Mouse (Mus musculus) kidney, postnatal 4 days (tissue): ENCODE data around the gene Vps29.
"Not testable (repeated sequence)": the region's sequence is repeated elsewhere in the genome, so short reads cannot be mapped to it uniquely, and the experiment has no call there.

ENCODE experiments used
- DNase-seq, 2 experiments: peaks; one replicate each; pipeline ENCODE4 v3.0.0; 2021; ENCODE audit warnings: mixed read lengths in 2 of 2

Gene Vps29

DNA sequence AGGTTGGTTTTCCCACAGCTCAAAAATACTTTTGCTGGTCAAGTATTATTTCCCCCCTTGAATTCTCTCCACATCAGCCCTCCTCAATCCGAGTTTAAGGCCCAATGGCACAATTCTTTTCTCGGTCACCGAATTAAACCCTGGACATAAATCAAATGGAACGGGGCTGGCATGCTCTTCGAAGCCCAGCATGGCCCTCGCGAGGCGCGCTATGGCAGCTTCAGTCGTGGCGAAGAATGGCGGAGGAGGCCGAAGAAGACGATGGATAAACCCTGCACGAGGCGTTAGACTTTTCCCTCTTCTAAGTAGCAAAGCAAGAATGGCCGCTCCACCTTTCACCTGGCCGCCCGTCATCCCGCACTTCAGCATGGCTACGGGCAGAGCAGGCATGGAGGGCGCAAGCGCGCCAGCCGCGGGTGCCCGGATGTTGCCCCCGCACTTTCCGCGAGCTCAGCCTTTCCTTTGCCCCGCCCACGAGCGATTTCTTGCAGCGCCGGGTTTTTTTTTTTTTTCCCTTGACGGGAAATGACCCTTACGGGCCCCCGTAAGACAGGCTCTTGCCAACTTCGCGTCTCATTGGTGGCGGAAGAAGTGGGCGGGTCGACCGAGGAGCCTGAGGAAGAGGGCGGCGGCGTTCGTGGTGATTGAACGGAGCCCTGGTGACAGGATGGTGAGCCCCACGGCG is at the start of gene Vps29, which contains the start of gene Rad9b:
Vps29 (plus strand) TSS at position 563 of the 685 bp plus-strand sequence.
Rad9b (minus strand) TSS at position 427 of the 685 bp plus-strand sequence.
- peak; percentile 99 to 100 for DNase-seq

DNA sequence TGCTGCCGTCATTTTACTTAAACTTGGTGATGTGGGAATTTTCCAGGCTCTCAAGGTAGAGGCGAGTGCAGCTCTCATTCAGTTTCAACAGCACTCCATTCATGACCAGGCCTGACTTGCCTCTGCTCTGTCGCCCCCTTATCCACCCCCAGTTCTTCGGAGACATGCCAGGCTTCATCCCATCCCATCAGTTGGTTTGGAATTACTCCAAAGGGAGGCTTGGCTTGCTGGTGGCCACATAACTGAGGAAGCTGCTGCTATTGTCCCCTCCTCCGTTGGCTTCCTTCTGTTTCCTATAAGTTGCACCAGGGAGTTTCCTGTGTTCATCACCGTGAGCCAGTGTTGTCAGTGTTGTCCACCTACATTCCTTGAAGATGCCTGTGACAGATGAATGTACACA is 49.6 kb upstream of the Vps29 start:
- no peak for DNase-seq

DNA sequence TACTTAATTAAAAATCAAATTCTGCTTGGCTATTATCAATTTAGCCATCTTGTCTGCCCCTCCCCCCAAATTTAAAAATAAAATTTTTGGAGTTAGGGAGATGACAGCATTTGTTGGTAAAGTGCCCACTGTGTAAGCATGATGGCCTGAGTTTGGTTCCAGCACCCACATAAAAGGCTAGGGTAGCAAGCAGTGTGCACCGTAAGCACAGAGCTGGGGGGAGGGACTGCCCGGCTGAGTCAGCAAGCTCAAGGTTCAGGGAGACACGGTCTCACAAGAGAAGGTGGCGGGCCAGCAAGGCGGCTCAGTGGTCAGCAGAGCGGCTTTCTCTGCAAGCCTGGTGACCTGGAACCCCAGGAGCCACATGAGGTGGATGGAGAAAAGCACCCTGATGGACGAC is 48.7 kb upstream of the Vps29 start:
- no peak for DNase-seq

DNA sequence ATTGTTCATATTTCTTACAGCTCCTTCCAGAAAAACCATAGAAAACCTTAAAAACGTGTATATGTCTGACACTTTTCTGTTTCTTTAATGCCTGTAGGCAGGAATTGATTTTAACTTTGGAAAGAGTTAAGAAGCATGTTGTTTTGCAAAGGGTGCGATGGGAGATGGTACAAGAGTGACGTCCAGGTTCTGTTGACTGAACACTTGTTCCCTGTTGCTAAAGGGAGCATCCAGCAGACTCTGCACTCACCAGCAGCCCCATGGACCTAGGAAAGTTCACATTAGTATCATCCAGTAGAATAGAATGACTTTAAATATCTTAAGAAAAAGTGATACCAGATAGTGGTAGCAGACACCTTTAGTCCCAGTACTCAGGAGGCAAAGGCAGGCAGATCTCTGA is 47.6 kb upstream of the Vps29 start:
- DNase-seq, result no peak

DNA sequence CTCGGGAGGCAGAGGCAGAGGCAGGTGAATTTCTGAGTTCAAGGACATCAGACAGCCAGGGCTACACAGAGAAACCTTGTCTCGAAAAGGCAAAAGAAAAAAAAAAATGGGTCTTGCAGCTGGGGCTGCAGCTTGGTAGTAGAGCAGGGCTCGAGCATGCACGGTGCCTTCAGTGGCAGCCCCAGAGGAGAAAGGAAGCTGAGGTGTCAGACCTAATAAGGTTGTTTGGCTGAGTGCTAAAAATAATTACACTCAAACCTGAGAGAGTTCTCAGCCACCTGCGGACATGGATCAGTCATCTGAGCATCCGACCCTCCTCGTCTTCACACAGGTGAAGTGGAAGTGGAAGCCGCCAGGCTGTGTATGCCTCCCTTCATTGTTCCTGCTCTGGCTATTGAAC is 43.5 kb upstream of the Vps29 start:
- no peak for DNase-seq

DNA sequence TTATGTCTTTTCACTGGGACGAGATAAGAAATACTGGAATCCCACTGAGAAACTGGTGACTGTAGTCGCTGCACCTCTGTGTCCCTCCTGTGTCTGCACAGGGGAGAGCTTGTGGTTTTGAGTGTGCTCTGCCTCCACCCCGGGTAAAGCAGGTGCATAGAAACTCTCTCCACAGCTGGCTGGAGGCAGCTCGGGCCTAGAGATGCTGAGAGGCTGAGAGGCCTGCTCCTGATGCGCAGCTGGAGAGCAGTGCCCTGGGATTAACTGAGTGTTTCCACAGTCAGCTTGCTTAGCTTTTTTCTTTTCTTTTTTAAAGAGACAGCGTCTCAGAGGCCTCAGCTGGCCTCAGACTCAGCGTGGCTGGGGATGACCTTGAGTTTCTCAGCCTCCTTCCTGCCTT is 42.5 kb upstream of the Vps29 start:
- DNase-seq, result no peak

DNA sequence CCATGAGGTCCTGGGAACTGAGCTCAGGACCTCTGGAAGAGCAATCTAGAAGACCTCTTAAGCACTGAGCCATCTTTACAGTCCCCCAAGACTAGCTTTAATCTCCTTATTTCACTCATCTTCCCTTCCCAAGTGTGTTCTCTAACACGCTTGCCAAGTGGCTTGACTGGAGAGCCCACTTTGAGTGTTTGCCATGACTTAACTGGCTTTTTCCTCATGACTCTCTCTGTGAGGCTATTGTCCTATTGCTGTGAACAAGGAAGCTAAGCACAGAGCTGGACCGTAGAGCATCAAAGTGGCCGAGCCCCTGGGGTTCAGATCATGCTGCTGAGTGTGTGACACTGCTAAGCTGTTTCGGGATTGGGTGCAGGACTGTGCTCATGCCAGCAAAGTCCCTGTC is 41.8 kb upstream of the Vps29 start:
- DNase-seq, result no peak

DNA sequence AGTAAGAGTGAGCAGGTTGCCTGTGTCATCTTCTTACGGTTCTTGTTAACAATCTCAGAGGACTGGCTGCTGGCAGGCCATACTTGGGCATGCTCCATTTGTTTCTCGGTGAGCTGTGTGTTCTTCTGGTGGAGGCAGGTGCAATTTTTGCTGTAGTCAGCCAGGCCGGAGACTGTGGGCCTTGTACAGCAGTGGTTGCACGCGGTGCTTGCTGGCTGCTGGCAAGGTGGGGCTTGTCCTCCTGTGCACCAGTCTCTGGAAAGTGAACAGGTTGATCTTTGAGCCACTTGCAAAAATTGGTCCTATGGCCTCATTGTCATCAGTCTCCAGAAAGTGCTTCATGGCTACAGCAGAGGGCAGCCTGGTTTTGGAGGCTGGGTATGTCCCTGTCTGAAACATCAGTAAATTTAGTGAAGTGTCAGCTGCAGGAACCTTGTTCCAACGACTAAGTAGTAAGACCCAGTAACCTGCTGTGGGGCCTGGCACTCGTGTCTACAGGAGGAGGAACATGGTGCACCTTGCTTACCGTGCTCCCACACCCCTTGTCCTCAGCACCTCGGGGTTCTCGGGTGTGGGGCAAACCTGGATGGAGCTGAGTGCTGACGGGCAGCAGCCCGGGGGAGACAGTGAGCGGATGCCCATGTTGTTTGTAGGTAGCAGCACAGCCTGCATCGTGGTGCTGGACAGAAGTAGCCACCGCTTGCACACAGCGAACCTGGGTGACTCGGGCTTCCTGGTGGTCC is 41.1 kb upstream of the Vps29 start:
- peak in 1 of 2 experiments; percentile 44 for DNase-seq

DNA sequence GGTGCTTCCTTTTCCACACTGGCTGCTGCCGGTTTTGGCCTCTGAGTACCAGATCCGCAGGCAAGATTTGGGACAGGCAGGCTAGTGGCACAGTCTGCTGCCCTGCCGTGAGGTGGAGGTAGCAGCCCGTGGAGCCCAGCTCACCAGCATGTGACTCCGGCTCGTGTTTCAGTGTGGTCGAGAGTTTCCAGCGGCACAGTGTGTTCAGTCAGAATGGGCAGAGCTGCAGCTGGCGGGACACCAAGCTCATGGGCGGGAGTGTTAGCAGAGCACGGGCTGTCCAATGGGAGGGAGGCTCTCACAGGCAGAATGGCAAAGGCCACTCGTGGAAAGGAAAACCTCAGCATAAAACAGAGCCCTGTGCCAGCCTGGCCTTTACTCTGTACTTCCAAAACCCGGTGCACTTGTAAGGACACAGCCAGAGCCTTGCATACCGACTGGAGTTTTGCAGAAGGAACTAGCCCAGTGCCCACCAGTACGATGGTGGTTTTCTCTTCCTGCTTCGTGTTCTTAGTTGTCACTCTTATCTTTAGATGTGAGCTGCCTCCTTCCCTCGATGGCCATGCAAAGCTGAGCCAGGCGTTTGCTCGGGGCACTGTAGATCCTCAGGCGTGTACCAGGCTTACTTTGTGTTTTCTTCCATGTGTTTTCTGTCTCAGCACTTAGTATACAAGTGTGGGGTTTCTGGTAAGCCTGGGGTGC is 39.1 kb upstream of the Vps29 start:
- peak; percentile 79 to 88 for DNase-seq

DNA sequence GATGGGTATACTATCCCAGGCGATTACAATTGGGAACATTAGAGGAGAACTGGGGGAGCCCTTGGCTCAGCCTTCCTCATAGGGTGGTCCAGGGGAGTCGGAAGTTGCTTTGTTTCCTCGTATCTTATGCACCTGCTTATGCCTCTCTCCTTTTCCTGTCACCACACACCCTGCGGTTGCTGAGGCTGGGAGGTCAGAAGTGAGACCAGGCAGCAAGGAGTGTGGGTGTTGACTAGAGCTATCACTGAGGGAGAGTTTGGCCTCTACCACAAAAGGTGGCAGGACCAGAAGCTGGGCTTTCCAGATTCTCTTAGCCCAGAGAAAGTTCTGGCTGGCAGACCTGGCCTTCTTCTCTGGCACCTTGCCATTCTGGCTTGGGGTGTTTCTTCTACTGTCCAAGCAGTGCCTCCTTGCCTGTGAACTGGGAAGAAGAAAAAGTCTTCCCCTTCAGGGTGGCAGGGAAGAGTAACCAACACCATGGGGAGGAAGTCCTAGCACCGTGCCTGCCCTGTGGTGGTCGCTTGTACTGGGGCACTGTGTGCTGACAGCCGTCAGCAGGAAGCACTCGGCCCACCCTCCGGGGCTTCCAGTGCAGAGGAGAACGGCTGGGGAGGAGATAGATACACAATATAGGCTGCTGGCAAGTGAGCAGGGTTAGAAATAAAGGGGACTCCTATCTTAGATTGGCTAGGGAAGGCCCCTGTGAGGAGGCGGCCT is 36.7 kb upstream of the Vps29 start:
- DNase-seq, result no peak

DNA sequence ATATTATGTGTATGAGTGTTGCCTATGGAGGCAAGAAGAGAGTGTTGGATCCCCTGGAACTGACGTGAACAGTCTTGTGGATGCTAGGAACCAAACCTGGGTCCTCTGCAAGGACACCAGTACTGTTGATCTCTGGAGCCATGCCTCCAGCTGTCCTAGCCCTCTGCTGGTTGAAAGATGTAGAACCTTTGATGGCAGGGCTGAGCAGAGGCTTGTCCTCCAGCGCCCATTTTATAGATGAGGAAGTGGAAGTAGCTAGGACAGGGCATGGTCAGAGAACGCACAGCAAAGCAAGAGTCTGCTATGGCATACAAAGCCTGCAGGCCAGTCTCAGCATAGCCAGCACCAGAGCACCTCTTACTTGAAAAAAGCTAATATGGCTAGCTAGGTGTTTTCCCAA is 36.1 kb upstream of the Vps29 start:
- DNase-seq, result no peak

DNA sequence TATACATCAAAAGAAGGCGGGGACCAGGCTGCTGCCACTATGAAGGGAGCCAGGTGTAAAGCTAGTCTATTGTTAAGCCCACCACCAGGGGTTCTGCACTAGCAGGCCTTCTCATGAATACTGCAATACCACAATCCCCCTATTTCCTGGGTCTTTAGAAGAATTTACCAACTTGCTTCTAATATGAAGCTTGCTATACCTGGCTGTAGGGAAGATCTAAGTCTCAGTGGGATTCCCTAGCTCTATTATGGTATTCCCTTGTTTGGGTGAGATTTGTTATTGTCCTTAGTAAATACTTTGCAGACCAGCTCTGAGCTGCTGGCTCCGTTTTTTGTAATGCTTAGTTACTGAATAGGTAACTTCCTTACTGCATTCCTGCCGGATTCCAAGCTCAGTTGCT is 35.2 kb upstream of the Vps29 start:
- not testable (repeated sequence) for DNase-seq

DNA sequence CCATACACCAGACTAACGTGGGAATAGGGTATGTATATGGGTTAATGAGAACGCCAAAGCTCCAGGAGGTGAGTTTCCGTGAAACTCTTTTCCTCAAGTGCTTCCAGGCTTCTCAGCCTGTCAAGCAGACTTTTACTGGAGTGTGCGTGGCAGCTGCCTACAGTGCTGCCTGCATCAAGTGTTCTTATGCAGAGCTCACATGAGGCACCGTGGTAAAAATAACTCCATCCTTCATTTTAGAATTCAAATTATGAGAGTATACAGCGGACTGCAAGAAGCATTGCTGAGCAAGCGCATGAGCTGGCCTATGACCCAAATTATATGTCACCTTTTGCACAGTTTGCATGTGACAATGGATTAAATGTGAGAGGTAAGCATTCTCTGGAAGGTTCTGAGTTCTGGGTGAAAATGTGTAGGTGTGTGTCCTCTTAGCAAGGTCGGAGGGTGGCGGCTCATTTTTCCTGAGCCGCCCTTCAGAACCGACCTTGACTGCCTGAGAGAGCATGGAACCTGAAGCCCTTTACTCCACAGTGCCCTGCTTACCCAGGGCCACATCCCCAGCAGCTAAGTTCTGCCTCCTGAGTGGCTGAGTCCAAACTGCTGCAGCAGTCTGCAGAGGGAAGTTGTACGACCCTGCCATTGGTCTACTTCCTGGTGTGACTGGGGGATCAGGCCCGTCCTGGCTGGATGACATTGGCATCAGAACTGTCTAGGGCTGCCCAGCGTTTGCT is 34.5 kb upstream of the Vps29 start:
- no peak for DNase-seq

DNA sequence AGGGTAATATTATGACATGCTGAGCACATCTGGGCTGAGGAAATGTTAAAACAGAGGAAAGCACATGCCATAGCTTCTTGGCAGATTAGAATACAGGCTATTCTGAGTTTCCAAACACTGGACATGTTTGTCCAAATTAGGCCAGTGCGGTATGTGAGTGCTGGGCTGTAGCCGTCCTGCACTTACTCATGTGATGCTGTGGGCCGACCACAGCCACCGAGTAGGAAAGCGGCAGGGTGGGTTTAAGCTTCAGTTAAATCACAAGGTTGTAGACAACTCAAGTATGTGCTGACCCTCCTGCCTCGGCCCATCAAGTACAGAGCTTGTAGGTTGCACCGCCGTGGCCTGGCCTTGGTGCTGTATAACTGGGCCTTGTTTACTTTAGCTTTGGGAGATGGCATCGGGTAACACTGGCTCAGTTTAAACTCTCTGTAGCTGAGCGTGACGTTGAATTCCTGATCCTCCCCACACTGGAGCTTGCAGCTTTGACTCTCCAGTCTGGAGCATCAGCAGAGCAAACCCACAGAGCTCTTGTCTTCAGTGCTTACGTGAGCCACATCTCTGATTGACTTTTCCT is 33.9 kb upstream of the Vps29 start:
- no peak for DNase-seq

DNA sequence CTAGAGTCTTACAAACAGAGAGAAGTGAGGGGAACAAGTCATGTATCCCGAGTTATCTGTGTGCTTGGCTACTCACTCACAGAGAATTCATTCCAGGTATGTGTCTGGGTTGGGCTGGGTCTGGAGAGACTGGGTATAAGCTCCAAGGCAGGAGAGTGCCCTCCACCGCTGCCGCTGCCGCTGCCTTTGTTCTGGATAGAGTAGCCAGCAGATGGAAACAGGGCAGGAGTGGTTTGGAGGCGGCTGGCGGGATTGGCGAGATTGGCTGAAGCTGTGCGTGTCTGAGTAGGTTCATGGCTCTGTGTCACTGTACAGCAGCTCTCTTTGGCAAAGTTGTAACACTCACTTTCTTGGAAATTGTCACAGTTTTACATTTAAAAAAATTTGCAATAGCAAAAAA is 30.6 kb upstream of the Vps29 start:
- DNase-seq, result no peak

DNA sequence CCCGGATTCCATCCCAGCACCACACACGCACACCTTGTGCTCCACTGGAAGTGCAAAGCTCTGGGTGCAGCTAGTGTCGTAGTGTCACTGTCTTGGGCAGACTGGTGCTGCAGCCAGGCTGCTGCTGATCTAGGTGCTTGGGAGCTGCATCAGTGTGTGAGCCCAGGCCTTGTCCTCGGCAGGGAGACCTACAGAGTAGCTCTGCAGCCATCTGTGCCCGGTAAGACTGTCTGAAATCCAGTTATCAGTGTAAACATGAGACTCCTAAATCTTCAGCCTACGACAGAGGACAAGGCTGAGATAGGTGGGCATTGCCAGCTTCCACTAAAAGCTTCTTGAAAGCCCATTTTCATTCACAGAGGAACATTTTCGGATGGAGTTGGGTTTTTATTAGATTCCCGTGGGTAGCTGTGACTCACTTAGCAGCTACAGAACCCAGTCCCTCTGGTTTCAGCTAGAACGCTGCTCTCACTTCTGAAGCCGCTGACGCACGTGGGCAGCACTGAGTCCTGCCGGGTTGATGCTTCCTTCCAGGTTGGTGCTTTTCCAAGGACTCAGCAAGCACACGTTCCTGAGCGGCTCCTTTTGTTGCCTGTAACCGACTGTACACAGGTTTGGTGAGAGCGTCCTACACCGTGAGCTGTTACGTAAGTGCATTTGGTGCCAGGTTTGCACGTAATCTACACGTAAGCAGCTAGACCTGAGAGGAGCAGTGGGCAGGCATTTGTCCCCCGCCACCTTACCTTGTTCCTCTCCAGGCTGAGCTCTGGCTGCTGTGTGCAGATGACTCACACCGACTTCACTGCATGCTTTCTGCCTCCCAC is 29.3 kb upstream of the Vps29 start:
- DNase-seq, result no peak

DNA sequence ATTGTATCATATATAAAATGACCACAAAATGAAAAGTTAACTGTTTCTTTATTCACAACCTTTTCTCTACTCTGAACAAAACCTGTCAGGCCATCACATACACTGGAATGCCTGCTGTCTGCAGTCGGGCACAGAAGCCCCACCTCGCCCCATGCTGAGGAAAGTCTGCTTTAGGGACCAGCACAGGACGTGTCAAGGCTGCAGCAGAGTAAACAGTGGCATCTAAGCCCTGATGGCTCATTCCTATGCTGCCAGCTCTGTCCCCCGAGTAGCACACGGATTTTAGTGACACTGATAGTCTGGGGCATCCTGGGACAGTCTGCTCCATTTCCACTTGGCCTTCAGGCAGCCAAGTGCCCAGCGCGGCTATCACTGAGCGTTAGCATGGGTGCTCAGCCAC is 28.7 kb upstream of the Vps29 start:
- DNase-seq, result no peak

DNA sequence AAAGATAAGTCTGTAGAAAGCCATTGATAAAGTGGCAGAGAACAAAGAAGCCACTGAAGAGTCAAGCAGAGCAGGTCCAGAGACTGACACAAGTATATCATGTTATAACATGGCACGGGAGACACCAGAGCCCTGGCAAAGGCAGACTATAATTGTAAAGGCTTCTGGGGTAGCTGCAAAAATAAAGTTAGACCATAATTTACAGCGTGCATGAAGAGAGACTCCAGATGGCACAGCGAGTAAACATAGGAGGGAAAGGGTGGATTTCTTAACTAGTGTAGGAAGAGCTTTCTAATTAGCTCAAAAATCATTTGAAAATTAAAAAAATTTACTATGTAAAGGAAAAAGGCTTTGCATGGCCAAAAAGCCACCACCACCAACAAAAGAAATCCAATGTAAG is 26.9 kb upstream of the Vps29 start:
- no peak for DNase-seq

DNA sequence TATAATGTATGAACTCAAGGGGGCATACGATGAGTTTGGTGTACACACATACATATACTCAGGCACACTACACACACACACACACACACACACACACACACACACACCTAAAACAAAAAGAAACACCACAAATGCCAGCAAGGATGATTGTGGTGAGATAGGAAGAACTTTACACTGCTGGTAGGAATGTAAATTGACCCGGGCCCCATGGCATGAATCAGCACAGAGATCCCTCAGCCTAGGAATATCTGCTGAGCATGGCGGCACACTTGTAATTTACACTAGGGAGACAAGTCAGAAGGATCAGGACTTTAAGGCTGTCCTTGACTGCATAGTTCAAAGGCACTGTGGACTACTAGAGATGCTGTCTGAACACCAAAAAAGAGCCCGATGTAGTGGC is 23.9 kb upstream of the Vps29 start:
- DNase-seq, result no peak

DNA sequence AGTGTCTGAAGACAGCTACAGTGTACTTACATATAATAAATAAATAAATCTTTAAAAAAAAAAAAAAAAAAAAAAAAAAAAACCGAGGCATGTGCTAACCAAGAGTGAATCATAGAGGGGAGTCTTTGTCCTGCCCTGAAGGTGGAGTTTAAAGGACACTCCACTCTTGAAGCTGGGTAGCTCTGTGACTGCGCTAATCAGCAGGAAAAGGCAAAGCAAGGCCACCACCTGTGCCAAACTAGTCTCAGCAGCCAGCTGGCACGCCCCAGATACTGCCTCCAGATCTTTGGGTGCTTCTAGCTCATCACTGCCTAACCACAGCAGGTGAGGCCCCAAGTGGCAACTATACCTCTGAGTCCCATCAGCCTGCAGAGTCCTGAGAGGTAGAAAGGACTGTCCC is 19.5 kb upstream of the Vps29 start:
- DNase-seq, result no peak
